10 mouse cellular contexts compared by ENCODE assay signal in the genomic region with DNA sequence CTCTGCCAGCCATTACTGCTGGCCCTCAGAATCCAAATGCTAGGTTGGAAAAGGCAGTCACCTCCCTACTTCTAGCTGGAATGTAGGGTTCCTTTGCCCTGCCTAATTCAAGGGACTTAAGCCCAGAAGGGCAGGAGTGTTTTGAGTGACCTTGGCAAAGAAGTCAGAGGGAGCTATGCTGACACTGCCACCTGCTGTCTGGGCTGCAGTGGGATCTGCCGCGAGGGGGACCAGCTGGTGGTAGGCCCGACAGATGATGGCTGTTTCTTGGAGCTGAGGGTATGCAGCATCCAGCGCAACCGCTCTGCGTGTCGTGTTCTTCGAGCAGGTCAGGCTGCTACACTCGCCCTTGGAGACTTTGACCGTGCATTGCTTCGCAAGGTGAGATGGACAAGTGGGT. TPM values are rescaled to one million over a fixed set of nuclear protein-coding genes. Genes with fewer than 3 reads are reported as not detected.
DNase-seq lines count a peak whose midpoint lies in the region; ATAC-seq and TF ChIP-seq lines count a peak whose summit lies in the region.
"Had no signal": no experiment of that assay in that cellular context is flagged by ENCODE, and none has a peak within 500 bp of the region (broad histone marks: within the 10 kb centered on the region; RNA-seq: fewer than 3 reads in every experiment).

No protein-coding gene starts in this region.

- TF ChIP-seq CTCF in lung, postnatal 0 days (IDR thresholded peaks at IDR 0.05): peak; percentile 56
- peak; percentile 78 for TF ChIP-seq CTCF in liver, embryonic 14.5 days (IDR thresholded peaks at IDR 0.05; ENCODE audit: low read depth)

- H3K9me3 ChIP-seq in heart, embryonic 15.5 days (replicated peaks): no peaks in the 10 kb centered on the region
- H3K9me3 ChIP-seq in lung, postnatal 0 days (ENCODE audit: low read length): no peaks in the 10 kb centered on the region
- H3K9me3 ChIP-seq in liver, embryonic 14.5 days (ENCODE audit: control insufficient read depth, low read length): no peaks in the 10 kb centered on the region
- H3K9me3 ChIP-seq: limb, embryonic 12.5 days had no signal

- 0 out of 2 replicates have a peak overlapping the region, but pooled peaks have one; percentile 2 for H3K27ac ChIP-seq in heart, embryonic 15.5 days
- no peak overlapping the region for H3K27ac ChIP-seq in lung, postnatal 0 days (ENCODE audit: low read length)
- H3K27ac ChIP-seq in liver, embryonic 14.5 days: no peak overlapping the region
- H3K27ac ChIP-seq: limb, embryonic 12.5 days had no signal

- no peak for DNase-seq in heart, adult 11 months
- DNase-seq in lung, postnatal 0 days (ENCODE audit: low spot score): no peak
- no peak for DNase-seq in lung, postnatal 36 days
- DNase-seq in ZHBTc4 (ENCODE audit: low read depth, low spot score): peak; percentile 43
- DNase-seq in liver, embryonic 14.5 days (ENCODE audit: low read depth in 3 of 3, low spot score in 3 of 3): no peak
- no peak for DNase-seq in c-Kit-positive CD71-positive TER-119-positive erythroid progenitor cells, embryonic 14.5 days (ENCODE audit: low spot score)
- DNase-seq: midbrain, embryonic 14.5 days; right cerebral cortex, adult 18-20 months had no signal

- H3K4me2 ChIP-seq in heart, embryonic 15.5 days: no peak overlapping the region
- H3K4me2 ChIP-seq in lung, postnatal 0 days (replicated peaks; ENCODE audit: low read depth, low read length): no peak overlapping the region
- no peak overlapping the region for H3K4me2 ChIP-seq in liver, embryonic 14.5 days (ENCODE audit: low read depth)
- H3K4me2 ChIP-seq: limb, embryonic 12.5 days had no signal

- H3K36me3 ChIP-seq in heart, embryonic 15.5 days: peaks cover 72% of the 10 kb centered on the region
- H3K36me3 ChIP-seq in lung, postnatal 0 days (ENCODE audit: insufficient read depth, low read length): peaks cover 33% of the 10 kb centered on the region
- H3K36me3 ChIP-seq in liver, embryonic 14.5 days (replicated peaks; ENCODE audit: control insufficient read depth, insufficient read depth, low read depth): peaks cover 96% of the 10 kb centered on the region

- H3K27me3 ChIP-seq in heart, embryonic 15.5 days: no peaks in the 10 kb centered on the region
- H3K27me3 ChIP-seq in lung, postnatal 0 days (replicated peaks; ENCODE audit: insufficient read depth, low read length): no peaks in the 10 kb centered on the region
- no peaks in the 10 kb centered on the region for H3K27me3 ChIP-seq in liver, embryonic 14.5 days (ENCODE audit: control insufficient read depth, insufficient read depth, low read length)
- H3K27me3 ChIP-seq: limb, embryonic 12.5 days had no signal

- no peak; the same call in 1 of the 2 replicates for ATAC-seq in heart, embryonic 15.5 days (replicated peaks; ENCODE audit: insufficient number of reproducible peaks, insufficient read depth, low FRiP score, low read depth)
- ATAC-seq in lung, postnatal 0 days: no peak
- ATAC-seq in liver, embryonic 14.5 days (ENCODE audit: insufficient read depth): no peak

- no peak for TF ChIP-seq EP300 in lung, postnatal 0 days (IDR thresholded peaks at IDR 0.05)
- TF ChIP-seq EP300 in liver, embryonic 14.5 days (IDR thresholded peaks at IDR 0.05; ENCODE audit: low read depth): no peak

- no peak overlapping the region for H3K4me3 ChIP-seq in heart, embryonic 15.5 days
- H3K4me3 ChIP-seq in lung, postnatal 0 days (ENCODE audit: low read depth, low read length): no peak overlapping the region
- H3K4me3 ChIP-seq in liver, embryonic 14.5 days (ENCODE audit: insufficient read depth in 1 of 2, low read depth in 2 of 2, low read length in 2 of 2): no peak overlapping the region
- H3K4me3 ChIP-seq: limb, embryonic 12.5 days had no signal

- 79% methylated on average over 11 of the region's 11 CpGs for WGBS in heart, embryonic 15.5 days
- 82% methylated on average over 11 of the region's 11 CpGs for WGBS in lung, postnatal 0 days
- 81% methylated on average over 11 of the region's 11 CpGs for WGBS in liver, embryonic 14.5 days (ENCODE audit: insufficient replicate concordance)

- peaks cover 21% of the 10 kb centered on the region for H3K4me1 ChIP-seq in heart, embryonic 15.5 days (replicated peaks)
- H3K4me1 ChIP-seq in lung, postnatal 0 days (ENCODE audit: insufficient read depth, low read depth, low read length): no peaks in the 10 kb centered on the region
- H3K4me1 ChIP-seq in liver, embryonic 14.5 days (replicated peaks; ENCODE audit: control insufficient read depth in 2 of 2, insufficient read depth in 2 of 2, low read length in 1 of 2): peaks cover 13 to 17% of the 10 kb centered on the region in 2 experiments

- H3K9ac ChIP-seq in heart, embryonic 15.5 days: no peak overlapping the region
- H3K9ac ChIP-seq in lung, postnatal 0 days (replicated peaks; ENCODE audit: low read depth): no peak overlapping the region
- H3K9ac ChIP-seq in liver, embryonic 14.5 days (replicated peaks): no peak overlapping the region
- H3K9ac ChIP-seq: limb, embryonic 12.5 days had no signal

RNA-seq across cellular contexts. Expression of a gene that starts 6.2 kb away (rescaled TPM):
- polyA plus RNA-seq in heart, embryonic 15.5 days (2015; fragmentation: Nextera tagmentation; extraction: Ambion mirVana): 33.8 and 36.8 TPM in 2 replicates
- 38.8 and 39.5 TPM in 2 replicates for polyA plus RNA-seq in lung, postnatal 0 days (2015; fragmentation: Nextera tagmentation; extraction: Ambion mirVana)
- polyA plus RNA-seq in liver, embryonic 14.5 days (2012; rRNA removed): 81.0 and 98.3 TPM in 2 replicates
- polyA plus RNA-seq in liver, embryonic 14.5 days (2014; fragmentation: Nextera tagmentation; extraction: Ambion mirVana): 18.2 and 20.7 TPM in 2 replicates

RNA-seq across cellular contexts. Expression of a gene that starts 13.7 kb away (rescaled TPM):
- polyA plus RNA-seq in heart, embryonic 15.5 days (2015; fragmentation: Nextera tagmentation; extraction: Ambion mirVana): 31.4 and 34.4 TPM in 2 replicates
- 43.5 and 44.6 TPM in 2 replicates for polyA plus RNA-seq in lung, postnatal 0 days (2015; fragmentation: Nextera tagmentation; extraction: Ambion mirVana)
- polyA plus RNA-seq in liver, embryonic 14.5 days (2012; rRNA removed): 25.3 and 25.6 TPM in 2 replicates
- 36.0 and 37.2 TPM in 2 replicates for polyA plus RNA-seq in liver, embryonic 14.5 days (2014; fragmentation: Nextera tagmentation; extraction: Ambion mirVana)

RNA-seq across cellular contexts. Expression of a gene that starts 23.0 kb away (rescaled TPM):
- polyA plus RNA-seq in heart, embryonic 15.5 days (2015; fragmentation: Nextera tagmentation; extraction: Ambion mirVana): 5.8 and 6.9 TPM in 2 replicates
- 31.7 and 32.4 TPM in 2 replicates for polyA plus RNA-seq in lung, postnatal 0 days (2015; fragmentation: Nextera tagmentation; extraction: Ambion mirVana)
- polyA plus RNA-seq in liver, embryonic 14.5 days (2012; rRNA removed): 0.39 and 0.63 TPM in 2 replicates
- polyA plus RNA-seq in liver, embryonic 14.5 days (2014; fragmentation: Nextera tagmentation; extraction: Ambion mirVana): 0.71 and 0.77 TPM in 2 replicates

RNA-seq across cellular contexts. Expression of a gene that starts 35.4 kb away (rescaled TPM):
- polyA plus RNA-seq in heart, embryonic 15.5 days (2015; fragmentation: Nextera tagmentation; extraction: Ambion mirVana): 11.7 and 12.7 TPM in 2 replicates
- 6.6 and 8.6 TPM in 2 replicates for polyA plus RNA-seq in lung, postnatal 0 days (2015; fragmentation: Nextera tagmentation; extraction: Ambion mirVana)
- polyA plus RNA-seq in liver, embryonic 14.5 days (2012; rRNA removed): 7.7 and 9.7 TPM in 2 replicates
- polyA plus RNA-seq in liver, embryonic 14.5 days (2014; fragmentation: Nextera tagmentation; extraction: Ambion mirVana): 7.8 and 9.5 TPM in 2 replicates

RNA-seq across cellular contexts. Expression of a gene that starts 35.6 kb away (rescaled TPM):
- 15.1 and 22.0 TPM in 2 replicates for polyA plus RNA-seq in heart, embryonic 15.5 days (2015; fragmentation: Nextera tagmentation; extraction: Ambion mirVana)
- 14.8 and 16.2 TPM in 2 replicates for polyA plus RNA-seq in lung, postnatal 0 days (2015; fragmentation: Nextera tagmentation; extraction: Ambion mirVana)
- 12.8 and 15.3 TPM in 2 replicates for polyA plus RNA-seq in liver, embryonic 14.5 days (2012; rRNA removed)
- polyA plus RNA-seq in liver, embryonic 14.5 days (2014; fragmentation: Nextera tagmentation; extraction: Ambion mirVana): 17.9 and 19.1 TPM in 2 replicates
